Mouse (Mus musculus) ES-Bruce4 (cell line): ENCODE results near the gene Sox5.

Experiments used
- CTCF ChIP-seq: IDR thresholded peaks from one replicate; pipeline ENCODE4 v1.8.1; 2011; ENCODE audit warnings: low read depth, low read length
- POLR2A ChIP-seq: IDR thresholded peaks from one replicate; pipeline ENCODE4 v1.8.1; 2011; ENCODE audit warnings: low read length; ENCODE audit not compliant: insufficient read depth

- TF ChIP-seq CTCF, result no peak
- no peak for TF ChIP-seq POLR2A
Measured at GRCm38 (mm10) chr6:144779945-144780607, 1.7 kb downstream of the Sox5 start.
